Mouse (Mus musculus) CD4-positive helper T cell, adult 2 months (primary cell): ENCODE measurements around the gene Kiss1.

Source experiments
- DNase-seq: peaks from one replicate; pipeline ENCODE4 v3.0.0-alpha.2; 2012; ENCODE audit warnings: low read depth, missing footprints, low spot score

The Kiss1 gene

DNA sequence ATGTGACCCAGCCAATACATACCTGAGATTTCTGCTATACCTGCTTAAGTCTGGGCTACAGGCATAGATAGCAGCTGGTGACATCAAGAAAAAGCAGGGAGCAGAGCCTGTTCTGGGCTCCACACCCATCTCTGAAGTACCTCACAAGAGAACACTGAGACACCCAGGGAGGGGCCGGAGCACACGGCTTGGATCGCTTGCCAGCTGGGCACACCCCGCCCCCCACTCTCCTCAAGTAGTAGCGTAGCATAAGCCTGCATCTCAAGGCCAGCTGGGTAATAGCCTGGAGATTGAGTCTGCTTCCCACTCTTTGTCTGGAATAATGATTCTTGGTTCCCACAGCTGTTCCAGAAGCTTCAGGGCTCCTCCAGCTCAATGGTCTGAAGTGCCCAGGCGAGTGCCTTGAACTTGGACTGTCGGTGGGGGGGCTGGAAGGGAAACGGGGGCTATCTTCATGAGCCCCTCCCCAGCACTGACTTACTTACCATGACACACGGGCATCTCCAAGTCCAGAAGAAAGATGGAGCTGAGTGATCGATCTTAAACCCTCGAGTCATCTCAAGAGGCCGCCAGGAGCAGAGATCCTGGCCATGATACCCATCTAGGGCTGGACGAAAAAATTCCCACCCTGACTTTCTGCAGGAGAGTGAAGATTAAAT, at the start of gene Kiss1:
Gene Kiss1, plus strand, starts transcription at position 609 of the 659 bp plus-strand sequence.
- DNase-seq = no peak

DNA sequence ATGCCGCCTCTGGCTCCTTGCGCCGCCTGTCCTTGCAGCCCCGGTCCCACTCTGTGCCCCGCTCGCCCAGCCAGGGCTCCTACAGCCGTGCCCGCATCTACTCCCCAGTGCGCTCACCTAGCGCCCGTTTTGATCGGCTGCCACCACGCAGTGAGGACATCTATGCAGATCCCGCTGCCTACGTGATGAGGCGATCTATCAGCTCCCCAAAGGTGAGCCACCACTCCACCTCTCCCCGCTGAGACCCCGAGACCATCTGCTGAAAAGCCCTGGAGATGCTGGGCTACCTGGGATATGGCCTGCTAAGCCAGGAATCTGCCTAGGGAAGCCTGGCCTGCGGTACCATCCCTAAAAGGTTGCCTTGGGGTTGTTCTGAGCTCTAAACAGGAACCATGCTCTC, 47.5 kb upstream of the Kiss1 start:
- DNase-seq = no peak

DNA sequence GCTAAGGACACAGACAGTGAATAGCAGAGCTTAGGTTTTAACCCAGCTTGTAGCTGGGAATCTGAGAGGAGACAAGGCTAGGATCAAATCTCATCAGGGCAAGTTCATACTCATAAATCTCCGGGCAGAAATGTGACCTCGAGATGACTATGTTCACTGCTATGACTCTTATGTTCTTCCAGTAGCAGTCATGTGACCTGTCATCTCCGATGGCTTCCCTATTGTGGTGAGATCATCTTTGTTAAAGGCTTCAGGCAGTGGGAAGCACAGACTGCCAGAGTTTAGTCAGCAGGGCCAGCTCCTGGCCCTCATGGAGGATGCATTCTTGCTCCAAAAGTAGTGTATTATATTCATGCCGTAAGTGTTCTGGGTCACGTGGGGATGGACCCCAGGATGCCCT, 44.7 kb upstream of the Kiss1 start:
- no peak for DNase-seq

DNA sequence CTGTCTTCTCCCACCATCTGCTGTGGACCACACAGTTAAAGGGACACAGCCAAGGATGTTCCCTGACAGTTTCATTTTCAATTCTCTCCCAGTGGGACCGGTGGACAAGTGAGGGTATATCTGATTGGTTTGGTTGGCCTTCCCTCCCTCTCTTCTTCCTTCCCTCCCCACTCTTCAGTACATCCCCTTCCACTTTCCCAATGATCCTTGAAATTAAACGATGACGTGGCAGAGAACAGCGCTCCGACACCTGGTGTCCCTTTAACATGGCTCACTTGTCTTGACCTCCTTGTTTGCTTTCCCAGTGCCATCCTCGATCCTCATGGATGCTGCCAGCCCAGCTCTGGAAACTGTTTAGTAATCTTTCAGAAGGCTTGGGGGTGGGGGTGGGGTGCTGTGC, 43.1 kb upstream of the Kiss1 start:
- no peak for DNase-seq

DNA sequence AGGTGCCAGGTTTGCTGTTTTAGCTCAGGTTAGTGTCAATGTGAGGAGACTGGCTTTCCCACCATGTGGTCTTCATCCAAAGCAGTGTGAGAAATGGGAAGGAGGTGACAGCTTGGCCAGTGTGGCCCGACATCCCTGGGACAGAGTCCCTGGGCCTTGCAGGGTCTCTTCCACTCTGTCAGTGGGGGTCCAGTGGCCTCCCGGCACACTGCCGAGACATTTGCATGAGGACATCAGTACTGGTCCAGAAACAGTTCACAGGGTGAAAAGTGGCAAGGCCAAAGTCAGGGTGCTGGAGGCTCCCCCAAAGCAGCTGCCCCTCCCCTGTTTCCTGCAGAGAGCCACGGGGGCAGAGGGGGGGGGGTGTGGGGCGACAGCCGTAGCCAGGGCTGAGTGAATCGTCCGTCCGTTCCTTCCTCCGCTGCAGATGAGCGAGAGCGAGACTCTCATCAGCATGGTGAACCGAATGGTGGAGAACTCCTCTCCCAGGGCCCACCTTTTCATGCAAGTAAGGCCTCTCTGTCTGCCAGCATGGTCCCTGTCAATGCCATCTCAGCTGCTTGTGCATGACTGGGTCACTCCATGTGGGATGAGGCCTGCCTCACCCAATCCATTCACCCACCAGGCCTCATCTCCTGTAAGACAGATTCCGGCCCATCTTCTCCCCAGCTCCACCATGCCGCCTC, 42.6 kb upstream of the Kiss1 start:
- no peak for DNase-seq

DNA sequence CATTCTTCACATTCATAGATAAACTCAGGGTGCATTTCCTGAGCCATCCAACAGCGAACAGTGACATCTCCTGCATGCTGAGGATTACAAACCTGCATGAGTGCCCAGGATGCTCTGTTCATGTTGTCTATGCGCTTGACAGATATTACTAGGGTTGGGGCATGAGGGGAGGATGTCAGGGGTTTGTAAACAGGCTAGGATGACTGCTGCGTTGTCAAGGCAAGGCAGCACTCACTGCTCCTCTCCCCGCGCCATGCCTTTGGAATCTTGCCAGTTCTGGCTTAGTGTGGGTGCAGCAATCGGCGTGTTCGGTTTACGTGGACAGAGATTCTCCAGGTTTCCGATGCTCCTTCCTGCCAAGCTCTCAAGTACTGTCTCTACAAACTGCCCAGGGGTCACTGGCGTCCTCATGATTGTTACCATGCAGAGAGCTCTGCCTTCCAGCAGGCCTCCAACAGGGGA, 42.0 kb upstream of the Kiss1 start:
- DNase-seq = no peak

DNA sequence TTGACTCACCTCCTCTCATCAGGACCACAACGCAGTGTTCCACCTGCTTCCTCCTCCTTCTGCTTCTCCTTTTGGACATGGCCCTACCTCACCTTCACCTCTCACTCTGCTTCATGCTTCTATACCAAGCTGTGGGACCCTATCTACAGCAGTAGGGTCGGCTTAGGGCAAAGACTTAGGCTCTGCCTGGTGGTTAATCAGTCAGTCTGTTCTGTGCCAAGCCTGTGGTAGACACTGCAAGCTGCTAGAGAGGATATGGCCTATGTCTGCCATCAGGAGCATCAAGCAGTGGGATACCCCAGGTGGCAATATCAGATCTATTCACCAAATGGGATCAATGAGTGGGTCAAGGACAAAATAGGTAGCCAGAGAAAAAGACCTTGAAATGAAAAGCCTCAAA, 41.1 kb upstream of the Kiss1 start:
- no peak for DNase-seq

DNA sequence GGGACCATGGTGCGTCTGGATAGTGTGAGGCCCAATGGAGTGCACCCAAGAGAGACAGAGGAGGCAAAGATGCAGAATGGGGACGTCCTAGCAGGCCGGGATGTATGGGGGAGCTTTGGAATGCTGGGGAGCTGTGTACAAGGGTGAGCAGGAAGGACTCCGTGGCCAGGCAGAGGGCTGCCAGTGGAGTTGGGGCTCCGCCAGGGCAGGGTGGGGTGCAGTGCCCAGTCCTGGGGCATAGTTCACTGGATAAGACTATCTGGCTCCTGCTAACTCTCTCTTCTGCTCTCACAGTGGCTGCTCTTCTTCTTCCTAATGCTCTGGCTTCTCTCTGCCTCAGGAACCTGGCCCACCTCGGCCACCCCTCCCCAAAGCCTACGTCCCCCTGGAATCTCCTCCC, 35.8 kb upstream of the Kiss1 start:
- no peak for DNase-seq

DNA sequence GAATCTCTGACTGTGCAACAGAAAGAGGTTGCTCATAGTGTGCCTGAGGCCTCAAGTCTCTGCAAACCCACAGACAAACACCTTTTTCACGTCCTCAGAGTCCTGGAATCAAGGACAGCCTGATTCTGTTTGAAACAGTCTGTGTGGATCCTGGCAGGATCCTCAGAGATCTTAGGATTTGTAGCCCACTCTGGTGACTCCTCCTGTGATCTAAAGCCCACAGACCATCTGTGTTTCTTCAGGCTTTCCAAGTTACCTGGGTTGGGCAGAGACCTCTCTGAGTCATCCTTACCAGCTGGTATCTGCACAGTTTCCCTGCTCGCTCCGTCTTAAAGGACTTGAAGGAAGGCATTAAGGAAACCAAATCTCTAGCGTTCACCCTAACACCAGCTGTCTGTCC, 34.6 kb upstream of the Kiss1 start:
- DNase-seq = no peak

DNA sequence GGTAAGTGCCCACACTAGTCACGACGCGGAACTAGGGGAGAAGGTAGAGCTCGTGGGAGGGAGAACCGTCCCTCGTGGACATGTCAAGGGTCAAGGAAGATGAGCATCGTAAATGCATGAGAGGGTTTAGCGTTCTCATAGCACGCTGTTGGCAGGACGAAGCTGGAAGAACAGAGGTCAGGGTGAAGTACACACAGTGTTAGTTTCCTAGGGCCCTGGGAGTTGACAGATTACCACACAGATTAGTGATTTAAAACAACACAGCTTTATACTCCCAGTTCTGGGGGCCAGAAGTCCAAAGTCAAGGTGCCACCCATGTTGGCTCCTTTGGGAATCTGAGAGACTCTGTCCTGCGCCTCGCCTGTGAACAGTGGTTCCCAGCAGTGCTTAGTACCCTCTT, 33.8 kb upstream of the Kiss1 start:
- DNase-seq = no peak

DNA sequence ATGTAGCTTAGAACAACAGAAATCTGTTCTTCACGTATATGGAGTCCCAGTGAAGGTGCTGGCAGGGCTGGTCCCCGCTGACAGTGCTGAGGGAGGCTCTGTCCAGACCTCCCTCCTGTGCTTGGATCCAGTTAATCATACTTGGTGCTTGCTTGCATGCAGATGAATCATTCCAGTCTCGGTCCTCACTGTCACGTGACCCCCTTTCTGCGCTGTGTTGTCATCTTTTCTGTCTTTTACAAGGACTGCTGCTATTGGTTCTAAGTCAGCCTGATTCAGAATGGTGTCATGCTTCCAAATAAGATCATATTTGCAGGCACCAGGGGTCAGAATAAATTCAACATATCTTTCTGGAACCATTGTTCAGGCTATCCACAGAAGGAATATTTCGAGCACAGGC, 29.8 kb upstream of the Kiss1 start:
- DNase-seq = no peak

DNA sequence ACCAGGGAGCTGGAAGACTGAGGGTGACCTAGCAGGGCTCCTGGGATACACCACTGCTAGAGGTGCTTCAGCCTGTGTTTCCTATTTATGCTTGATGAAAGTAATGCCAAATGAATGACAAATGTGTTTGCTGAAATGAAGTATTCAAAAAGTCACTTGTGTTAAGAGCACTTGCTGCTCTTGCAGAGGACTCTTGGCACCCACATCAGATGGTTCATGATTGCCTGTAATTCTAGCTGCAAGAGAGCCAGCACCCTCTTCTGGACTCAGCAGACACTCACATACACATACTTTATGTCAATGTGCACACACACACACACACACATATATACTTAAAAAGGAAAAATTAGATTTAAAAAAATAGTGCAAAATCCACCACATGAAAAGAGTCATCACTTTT, 29.1 kb upstream of the Kiss1 start:
- DNase-seq = no peak

DNA sequence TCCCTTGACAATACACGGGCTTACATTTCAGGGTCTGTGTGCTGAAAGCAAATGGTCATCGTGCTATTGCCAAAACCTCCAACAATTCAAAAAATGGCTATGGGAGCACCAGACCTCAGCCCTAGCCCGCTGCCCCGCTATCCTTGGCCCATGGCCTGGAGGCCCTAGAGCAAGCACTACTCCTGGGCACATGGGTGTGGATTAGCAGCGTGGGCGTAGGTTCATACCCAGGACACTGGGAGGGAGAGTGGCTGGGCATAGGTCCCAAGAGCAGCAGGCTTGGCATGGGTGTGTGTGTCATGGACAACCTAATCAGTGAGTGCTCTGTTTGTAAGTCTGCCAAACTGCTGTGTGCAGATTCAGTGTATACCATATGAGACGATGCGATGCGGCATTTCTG, 25.3 kb upstream of the Kiss1 start:
- DNase-seq = no peak

DNA sequence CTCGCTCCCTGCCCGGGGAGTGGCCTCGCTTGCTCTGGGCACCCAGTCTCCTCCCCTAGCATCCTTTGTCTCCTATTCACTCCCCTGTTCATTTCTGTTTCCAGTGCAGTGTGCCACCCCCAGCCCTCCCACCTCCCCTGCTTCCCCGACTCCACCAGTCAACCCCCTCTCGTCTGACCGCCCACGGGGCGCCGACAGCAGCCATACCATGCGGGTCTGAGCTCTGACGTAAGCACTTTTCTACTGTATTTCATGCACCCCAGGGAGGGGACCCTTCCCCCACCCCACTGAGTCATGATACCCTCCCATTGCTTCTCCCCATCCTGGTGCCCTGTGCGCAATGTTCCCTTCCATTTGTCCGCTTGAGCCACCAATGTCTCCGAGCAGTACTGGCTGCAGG, 22.9 kb upstream of the Kiss1 start:
- no peak for DNase-seq

DNA sequence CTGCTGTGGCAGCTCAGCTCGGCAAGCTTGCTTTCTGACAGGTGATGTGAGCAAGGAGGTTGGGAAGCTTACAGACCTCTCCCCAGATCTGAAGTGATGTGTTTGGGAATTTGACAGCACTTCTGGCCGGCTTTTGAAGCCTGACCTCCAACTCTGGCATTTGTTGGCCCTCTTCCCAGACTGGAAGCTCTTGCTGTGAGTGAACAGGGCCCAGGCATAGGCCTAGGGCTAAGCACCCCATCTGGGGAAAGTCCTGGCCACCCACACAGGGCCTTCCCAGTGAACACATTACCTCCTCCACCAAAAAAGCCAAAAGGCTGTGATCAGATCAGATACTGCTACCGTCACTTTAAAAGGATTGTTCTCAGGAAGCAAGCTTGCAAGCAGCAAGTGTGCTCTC, 19.1 kb upstream of the Kiss1 start:
- DNase-seq = no peak

DNA sequence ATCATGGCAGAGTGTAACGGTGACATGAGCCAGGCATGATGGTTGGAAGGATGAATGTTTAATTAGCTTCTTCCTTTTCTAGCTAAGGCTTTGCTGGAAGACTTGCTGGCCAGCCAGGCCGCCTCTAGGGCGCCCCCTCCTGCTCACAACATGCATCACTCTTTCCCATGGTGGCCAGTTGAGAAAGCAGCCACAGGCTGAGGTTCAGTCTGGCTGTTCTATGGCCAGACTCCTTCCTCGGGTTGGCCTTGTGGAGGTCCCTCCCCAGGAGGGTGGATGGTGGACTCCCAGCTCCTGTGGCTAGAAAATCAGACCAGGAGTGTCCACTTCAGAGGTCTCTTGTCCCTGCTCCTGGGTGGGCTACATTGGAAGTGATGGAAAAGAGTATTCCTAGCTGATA, 14.8 kb upstream of the Kiss1 start:
- DNase-seq = peak; percentile 39

DNA sequence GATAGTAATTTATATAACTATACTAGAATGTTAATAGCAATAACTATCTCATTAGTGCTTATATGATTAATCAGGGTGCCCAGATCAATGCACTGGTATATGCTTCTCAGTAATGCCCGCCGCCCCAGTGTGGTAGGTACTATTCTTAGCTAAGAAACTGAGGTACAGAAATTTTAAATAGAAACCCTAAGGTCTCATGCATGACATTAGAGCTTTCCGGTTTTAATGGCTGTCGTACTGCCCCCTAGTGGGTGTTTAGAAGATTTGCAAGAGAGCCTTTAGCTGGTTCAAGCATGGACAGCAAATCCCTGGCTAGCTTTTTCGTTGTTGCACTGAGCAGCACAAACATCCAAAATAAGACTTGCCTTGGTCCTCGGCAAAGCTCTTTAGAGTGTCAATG, 14.4 kb upstream of the Kiss1 start:
- peak; percentile 40 for DNase-seq

DNA sequence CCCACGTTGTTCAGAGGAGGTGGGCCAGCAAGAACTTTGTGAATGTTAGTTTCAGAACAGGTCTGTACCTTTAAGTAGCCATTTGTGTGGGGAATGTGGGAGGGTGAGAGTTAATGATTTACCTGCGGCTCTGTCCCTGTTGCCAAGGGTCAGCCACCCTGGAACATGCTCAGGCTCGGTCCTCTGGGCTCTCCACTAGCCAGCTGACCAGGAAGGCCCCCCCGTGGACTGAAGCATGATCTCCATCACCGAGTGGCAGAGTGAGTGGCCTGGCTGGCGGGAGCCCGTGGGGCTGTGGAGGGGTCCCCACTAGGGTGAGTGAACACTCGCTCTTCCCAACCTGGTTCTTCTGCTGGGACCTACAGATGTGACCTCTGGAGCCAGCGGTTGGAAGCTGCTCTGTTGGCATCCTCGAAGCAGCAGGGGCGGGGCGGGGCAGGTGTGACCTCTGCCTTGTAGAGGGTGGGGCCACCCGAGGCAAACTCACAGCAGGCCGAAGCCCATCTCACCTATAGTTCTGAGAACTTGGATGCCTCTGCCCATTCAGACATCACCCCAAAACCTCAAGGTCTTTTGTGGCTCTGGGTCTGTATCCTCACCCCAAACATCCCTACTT, 11.9 kb upstream of the Kiss1 start, which contains the start of gene Golt1a:
Gene Golt1a, plus strand, starts transcription at position 149 of the 616 bp plus-strand sequence.
- no peak for DNase-seq

DNA sequence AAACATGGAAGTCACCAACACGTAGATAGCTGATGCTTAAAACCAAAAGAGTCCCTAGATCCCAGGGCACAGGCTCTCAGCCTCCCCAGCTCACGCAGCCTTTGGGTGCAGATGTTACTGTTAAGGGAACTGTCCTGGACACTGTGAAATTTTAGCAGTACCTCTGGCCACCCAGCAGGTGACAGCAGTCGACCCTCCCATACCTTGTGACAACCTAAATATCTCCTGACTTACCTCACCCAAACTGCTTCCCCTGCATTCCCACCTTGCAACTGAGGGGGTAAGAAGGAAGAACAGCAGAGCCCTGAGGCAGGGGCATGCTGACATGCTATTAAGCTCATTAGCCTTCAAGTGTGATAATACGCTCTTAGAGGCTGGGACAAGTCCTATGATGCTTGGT, 10.4 kb upstream of the Kiss1 start:
- no peak for DNase-seq

DNA sequence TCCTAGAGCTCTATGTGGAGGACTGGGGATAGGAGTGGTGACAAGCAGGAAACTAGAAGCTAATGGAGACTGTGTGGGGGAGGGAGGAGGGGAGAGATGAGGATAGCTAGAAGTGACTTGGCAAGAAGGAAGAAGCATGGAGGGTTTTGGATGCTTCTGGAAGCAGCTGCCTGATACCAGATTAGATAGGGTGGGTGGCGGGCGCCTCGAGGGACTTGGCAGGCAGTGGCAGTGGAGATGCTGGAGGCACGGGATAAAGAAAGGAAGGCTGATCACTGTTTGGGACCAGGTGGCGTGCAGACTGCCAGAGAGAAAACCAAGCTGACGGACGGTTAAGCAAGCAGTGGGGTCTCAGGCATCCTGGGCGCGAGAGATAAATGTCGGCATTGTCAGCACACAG, 9.7 kb upstream of the Kiss1 start:
- DNase-seq = no peak

DNA sequence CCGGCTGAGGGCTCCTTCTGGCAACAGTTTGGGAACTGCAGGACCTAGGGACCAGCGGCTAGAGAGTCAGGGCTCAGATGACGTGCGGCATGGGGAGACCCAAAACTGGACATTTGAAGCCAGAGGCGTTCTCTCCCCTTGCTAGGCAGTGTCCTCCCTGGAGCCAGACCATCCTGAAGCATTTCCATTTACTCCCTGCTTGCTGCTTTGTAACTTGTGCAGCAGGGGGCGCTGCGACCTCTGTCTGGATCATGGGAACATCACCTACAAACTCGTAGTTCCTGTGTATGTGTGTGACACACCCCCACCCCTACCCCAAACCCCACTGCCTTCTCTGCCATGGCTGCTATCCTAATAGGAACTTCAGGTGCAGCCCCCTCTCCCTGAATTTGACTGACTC, 7.3 kb upstream of the Kiss1 start:
- DNase-seq = peak; percentile 23

DNA sequence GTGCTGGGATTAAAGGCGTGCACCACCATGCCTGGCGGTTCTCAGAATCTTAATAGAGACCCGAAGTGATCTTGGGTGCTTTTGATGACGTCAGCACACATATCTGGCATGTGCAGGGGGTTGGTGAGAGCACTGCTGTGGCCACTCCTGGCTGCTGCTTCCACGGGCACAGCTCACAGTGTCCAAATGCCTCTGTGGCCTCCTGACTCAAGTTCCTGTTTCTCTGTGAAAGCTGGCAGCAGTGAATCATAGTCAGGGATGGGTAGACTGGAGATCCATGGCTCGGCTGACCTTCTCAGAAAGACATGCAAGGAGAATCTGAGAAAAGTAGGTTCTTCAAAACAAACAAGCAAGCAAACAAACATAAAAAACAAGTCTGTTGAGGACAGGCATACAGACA, 5.9 kb upstream of the Kiss1 start:
- DNase-seq = no peak

DNA sequence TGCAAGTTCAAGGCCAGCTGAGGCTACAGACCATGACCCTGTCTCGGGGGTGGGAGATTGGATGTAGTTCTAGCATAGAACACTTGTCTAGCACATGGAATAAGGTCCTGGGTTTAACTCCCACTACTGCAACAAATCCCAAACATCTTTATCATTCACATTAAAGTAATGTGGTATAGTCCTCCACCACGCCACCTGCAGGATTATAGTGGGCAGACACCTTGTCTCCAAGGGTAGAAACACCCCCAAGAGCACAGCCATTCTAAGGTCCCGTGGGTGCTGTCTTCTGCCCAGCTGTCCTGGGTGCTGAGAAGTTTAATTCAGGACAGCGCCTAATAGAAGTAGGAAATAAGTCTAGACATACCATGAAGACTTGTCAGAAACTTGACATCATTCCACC, 5.1 kb upstream of the Kiss1 start:
- DNase-seq = no peak
